Mouse (Mus musculus) layer of hippocampus, postnatal 36 days (tissue): ENCODE measurements at regions not wholly inside any gene's neighbourhood (a gene's known extent, or its start where the extent isn't known, plus 50 kb on each side); places are given as distances from the start of the nearest gene placed in this dataset.

ENCODE experiments used
- DNase-seq, 2 experiments: peaks; one replicate each; pipeline ENCODE4 v3.0.0; 2022

GRCm38 (mm10) chr14:39869218-39869617 lies 396.3 kb upstream of the Nrg3 start:
- DNase-seq: no peak

- no peak for DNase-seq
These were observed 394.3 kb upstream of the Nrg3 start for GRCm38 (mm10) chr14:39867163-39867562.

- DNase-seq: no peak
These were observed 387.3 kb upstream of the Nrg3 start for GRCm38 (mm10) chr14:39860141-39860540.

DNA sequence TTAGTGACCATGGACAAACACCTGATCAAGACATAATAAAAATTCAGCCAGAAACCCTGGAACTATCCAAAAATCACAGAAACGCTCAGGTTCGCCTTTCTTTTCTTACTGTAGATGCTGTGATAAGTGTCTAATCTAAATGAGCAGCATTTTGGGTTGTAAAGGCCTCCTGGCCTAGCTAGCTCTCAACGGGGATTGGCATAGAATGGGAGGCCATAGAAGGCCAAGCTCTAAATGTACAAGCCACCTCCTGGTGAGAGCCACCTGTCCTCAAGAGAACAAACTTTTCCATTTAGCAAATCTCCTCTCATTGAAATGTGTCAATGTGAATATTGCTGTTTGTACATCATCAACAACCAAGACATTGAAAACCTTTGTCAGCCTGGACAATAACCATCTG lies 386.4 kb upstream of the Nrg3 start:
- DNase-seq: no peak

- peak; percentile 1 for DNase-seq
These were observed 380.1 kb upstream of the Nrg3 start for GRCm38 (mm10) chr14:39853001-39853400.

GRCm38 (mm10) chr14:39852526-39852925 lies 379.6 kb upstream of the Nrg3 start:
- DNase-seq: no peak
